Mouse (Mus musculus) stomach, embryonic 16.5 days (tissue): ENCODE measurements around the gene Asna1. TPM values are rescaled to one million over a fixed set of nuclear protein-coding genes. Genes with fewer than 3 reads are reported as not detected.

Experiments
- ATAC-seq: fragments of 200-750 bp; cut with Nextera tagmentation; 2 replicates; pipeline ENCODE4 v1.8.0; 2017; ENCODE audit warnings: moderate number of reproducible peaks, moderate TSS enrichment; ENCODE audit not compliant: insufficient read depth, low FRiP score
- H3K27ac ChIP-seq: fragments of 300-500 bp; sonication (generic); 2 replicates; pipeline ENCODE4 v1.5.1; 2014; ENCODE audit warnings: low read length
- H3K27me3 ChIP-seq: fragments of 300-500 bp; sonication (generic); 2 replicates; pipeline ENCODE4 v1.6.1; 2014; ENCODE audit warnings: low read length, control low read depth, mixed read lengths; ENCODE audit not compliant: control insufficient read depth, insufficient read depth
- H3K36me3 ChIP-seq: fragments of 300-500 bp; sonication (generic); 2 replicates; pipeline ENCODE4 v1.6.1; 2014; ENCODE audit warnings: low read length; ENCODE audit not compliant: control insufficient read depth, insufficient read depth
- H3K4me1 ChIP-seq: fragments of 300-500 bp; sonication (generic); 2 replicates; pipeline ENCODE4 v1.6.1; 2014; ENCODE audit warnings: low read length, control low read depth, mixed read lengths; ENCODE audit not compliant: control insufficient read depth, insufficient read depth
- H3K4me2 ChIP-seq: fragments of 300-500 bp; sonication (generic); 2 replicates; pipeline ENCODE4 v1.6.1; 2014; ENCODE audit warnings: low read depth, low read length, mixed read lengths
- H3K4me3 ChIP-seq: fragments of 300-500 bp; sonication (generic); replicated peaks from 2 replicates; pipeline ENCODE4 v1.5.1; 2014; ENCODE audit warnings: mild to moderate bottlenecking, low read length
- H3K9ac ChIP-seq: fragments of 300-500 bp; sonication (generic); 2 replicates; pipeline ENCODE4 v1.6.1; 2014; ENCODE audit warnings: low read length
- H3K9me3 ChIP-seq: fragments of 300-500 bp; sonication (generic); replicated peaks from 2 replicates; pipeline ENCODE4 v1.6.1; 2016; ENCODE audit warnings: low read length, control low read depth; ENCODE audit not compliant: control insufficient read depth
- WGBS: fragments of 180-500 bp; shearing (Covaris S2); extraction: QIAGEN DNeasy Blood & Tissue Kit; methylation state at CpG from one replicate; pipeline ENCODE4 v1.1.7; 2014; 5-methylcytosine and 5-hydroxymethylcytosine counted together
- polyA plus RNA-seq: library from polyadenylated mRNA; unstranded; fragments of >200 nt; fragmentation: Nextera tagmentation; extraction: Ambion mirVana; gene quantifications from 2 replicates; pipeline ENCODE4 v1.2.1, GENCODE M21; 2015

The Asna1 gene
- 108 and 110 TPM in 2 replicates for polyA plus RNA-seq

- H3K9me3 ChIP-seq = no peaks in the 10 kb centered on the region
Observed at GRCm38 (mm10) chr8:85025098-85025932, at the start of gene Asna1. Asna1 (minus strand) TSS chr8:85025281.

DNA sequence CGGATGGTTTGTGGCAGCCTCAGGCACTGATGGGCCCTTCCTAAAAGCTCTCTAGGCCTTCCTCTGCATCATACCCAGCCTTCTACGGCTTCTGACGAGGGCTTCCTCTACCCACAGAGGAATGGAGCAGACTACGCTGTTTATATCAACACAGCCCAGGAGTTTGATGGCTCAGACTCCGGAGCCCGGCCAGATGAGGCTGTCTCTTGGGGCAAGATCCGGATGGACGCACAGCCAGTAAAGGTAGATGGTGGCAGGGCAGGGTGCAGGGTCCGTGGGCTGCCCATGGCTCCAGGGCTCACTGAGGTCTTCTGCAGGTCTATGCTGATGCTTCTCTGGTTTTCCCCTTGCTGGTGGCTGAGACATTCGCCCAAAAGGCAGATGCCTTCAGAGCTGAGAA, 49.5 kb upstream of the Asna1 start:
- no peak overlapping the region for H3K9ac ChIP-seq
- H3K27me3 ChIP-seq = no peaks in the 10 kb centered on the region
- H3K36me3 ChIP-seq = no peaks in the 10 kb centered on the region; the same call in 1 of the 2 replicates
- H3K4me2 ChIP-seq = no peak overlapping the region
- no peak for ATAC-seq
- 82% methylated on average over 10 of the region's 10 CpGs for WGBS
- H3K27ac ChIP-seq = no peak overlapping the region
- peaks cover 14% of the 10 kb centered on the region for H3K4me1 ChIP-seq
- no peaks in the 10 kb centered on the region for H3K9me3 ChIP-seq
- H3K4me3 ChIP-seq = no peak overlapping the region

More at GRCm38 (mm10) chr8:85025098-85025932, at the start of gene Asna1:
- Histone ChIP-seq H3K4me3 (peak within 1 kb of the TSS; percentile 95), H3K27me3 (no peaks in the 10 kb centered on the region), H3K9ac (peak within 1 kb of the TSS; percentile 86), H3K36me3 (peaks cover 18% of the 10 kb centered on the region), H3K4me2 (peak within 1 kb of the TSS; percentile 99), H3K27ac (peak within 1 kb of the TSS; percentile 93), H3K4me1 (peaks cover 34% of the 10 kb centered on the region)
- peak; percentile 91 for ATAC-seq
- 4% methylated on average over 30 of the region's 30 CpGs for WGBS

GRCm38 (mm10) chr8:85074167-85074566, 49.1 kb upstream of the Asna1 start:
- no peaks in the 10 kb centered on the region for H3K27me3 ChIP-seq
- WGBS = 83% methylated on average over 10 of the region's 10 CpGs
- no peaks in the 10 kb centered on the region for H3K9me3 ChIP-seq
- H3K4me3 ChIP-seq = no peak overlapping the region
- no peak overlapping the region for H3K9ac ChIP-seq
- ATAC-seq = no peak
- no peaks in the 10 kb centered on the region; the same call in 1 of the 2 replicates for H3K36me3 ChIP-seq
- H3K4me1 ChIP-seq = peaks cover 11% of the 10 kb centered on the region
- H3K27ac ChIP-seq = no peak overlapping the region
- H3K4me2 ChIP-seq = no peak overlapping the region

GRCm38 (mm10) chr8:85073041-85073612, 48.0 kb upstream of the Asna1 start:
- no peak overlapping the region for H3K9ac ChIP-seq
- no peak overlapping the region for H3K4me2 ChIP-seq
- H3K27ac ChIP-seq = no peak overlapping the region
- H3K27me3 ChIP-seq = no peaks in the 10 kb centered on the region
- 92% methylated on average over 15 of the region's 15 CpGs for WGBS
- no peaks in the 10 kb centered on the region; the same call in 1 of the 2 replicates for H3K36me3 ChIP-seq
- peaks cover 11% of the 10 kb centered on the region for H3K4me1 ChIP-seq
- ATAC-seq = no peak
- H3K4me3 ChIP-seq = no peak overlapping the region
- H3K9me3 ChIP-seq = no peaks in the 10 kb centered on the region

DNA sequence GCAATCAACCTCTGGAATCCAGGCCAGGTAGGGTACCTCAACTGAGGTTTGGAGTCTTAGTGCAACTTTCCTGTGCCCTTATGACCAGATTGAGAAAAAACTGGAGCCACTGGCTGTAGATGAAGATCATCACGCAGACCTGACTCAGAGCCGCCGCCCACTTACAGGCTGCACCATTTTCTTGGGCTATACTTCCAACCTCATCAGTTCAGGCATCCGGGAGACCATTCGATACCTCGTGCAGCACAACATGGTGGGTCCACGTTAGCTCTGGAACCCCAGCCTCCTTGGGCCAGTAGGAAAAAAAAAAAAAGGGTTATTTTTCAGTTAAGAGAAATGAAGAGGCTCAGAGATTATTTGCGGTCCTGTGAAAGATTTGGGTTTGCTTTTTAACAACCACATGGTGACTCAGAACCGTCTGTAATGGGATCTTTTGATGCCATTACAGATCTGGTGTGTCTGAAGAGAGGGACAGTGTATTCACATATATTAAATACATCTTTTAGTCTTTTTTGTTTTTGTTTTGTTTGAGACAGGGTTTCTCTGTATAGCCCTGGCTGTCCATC, 47.4 kb upstream of the Asna1 start:
- Histone ChIP-seq H3K4me2 (peak overlapping the region; percentile 94), H3K4me1 (peaks cover 11% of the 10 kb centered on the region), H3K36me3 (no peaks in the 10 kb centered on the region; the same call in 1 of the 2 replicates), H3K27me3 (no peaks in the 10 kb centered on the region), H3K27ac (peak overlapping the region; percentile 97), H3K9me3 (no peaks in the 10 kb centered on the region), H3K9ac (peak overlapping the region; percentile 98), H3K4me3 (peak overlapping the region; percentile 86)
- 31% methylated on average over 9 of the region's 9 CpGs for WGBS
- ATAC-seq = no peak

- under 1% methylated on average over 68 of the region's 68 CpGs for WGBS
- no peaks in the 10 kb centered on the region for H3K9me3 ChIP-seq
- no peaks in the 10 kb centered on the region for H3K27me3 ChIP-seq
- peak within 1 kb of the TSS; percentile 97 for H3K27ac ChIP-seq
- H3K36me3 ChIP-seq = no peaks in the 10 kb centered on the region; the same call in 1 of the 2 replicates
- H3K4me1 ChIP-seq = peaks cover 11% of the 10 kb centered on the region
- ATAC-seq = peak; percentile 91
- peak within 1 kb of the TSS; percentile 98 for H3K9ac ChIP-seq
- peak within 1 kb of the TSS; percentile 94 for H3K4me2 ChIP-seq
- peak within 1 kb of the TSS; percentile 86 for H3K4me3 ChIP-seq
Observed at GRCm38 (mm10) chr8:85071514-85072281, 46.6 kb upstream of the Asna1 start, which contains the start of gene Dhps. Dhps (plus strand) TSS chr8:85071757.

DNA sequence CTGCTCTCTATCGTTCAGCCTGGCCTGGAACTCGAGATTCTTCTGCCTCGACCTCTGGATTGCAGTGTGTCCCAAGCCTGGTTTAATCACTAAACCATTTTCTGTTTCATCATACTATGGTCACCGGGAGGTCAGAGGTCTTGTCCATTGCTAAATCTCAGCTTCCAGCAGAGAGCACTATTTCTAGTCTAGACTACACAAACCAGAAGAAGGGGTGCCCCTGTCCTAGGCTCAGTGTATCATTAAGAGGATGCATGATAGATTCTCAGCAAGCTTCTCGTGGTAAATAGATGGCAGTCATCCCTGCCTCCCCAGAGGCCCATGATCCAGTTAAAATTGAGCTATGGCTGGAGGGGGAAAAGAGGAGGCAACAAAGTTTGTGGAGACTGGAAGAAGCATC, 46.0 kb upstream of the Asna1 start:
- H3K36me3 ChIP-seq = no peaks in the 10 kb centered on the region; the same call in 1 of the 2 replicates
- peak overlapping the region; percentile 94 for H3K4me2 ChIP-seq
- H3K27me3 ChIP-seq = no peaks in the 10 kb centered on the region
- peak overlapping the region; percentile 98 for H3K9ac ChIP-seq
- H3K4me3 ChIP-seq = peak overlapping the region; percentile 86
- H3K9me3 ChIP-seq = no peaks in the 10 kb centered on the region
- H3K4me1 ChIP-seq = peaks cover 11% of the 10 kb centered on the region
- no peak for ATAC-seq
- 79% methylated on average over 5 of the region's 5 CpGs for WGBS
- H3K27ac ChIP-seq = peak overlapping the region; percentile 97

- H3K4me1 ChIP-seq = peaks cover 11% of the 10 kb centered on the region
- H3K9ac ChIP-seq = no peak within 1 kb of the TSS
- H3K4me2 ChIP-seq = no peak within 1 kb of the TSS
- ATAC-seq = no peak
- H3K4me3 ChIP-seq = no peak within 1 kb of the TSS
- no peaks in the 10 kb centered on the region for H3K27me3 ChIP-seq
- no peak within 1 kb of the TSS for H3K27ac ChIP-seq
- no peaks in the 10 kb centered on the region for H3K36me3 ChIP-seq
- no peaks in the 10 kb centered on the region for H3K9me3 ChIP-seq
Observed at GRCm38 (mm10) chr8:85067982-85068381, 42.9 kb upstream of the Asna1 start, which contains the start of gene Gm5741. Gm5741 (minus strand) TSS chr8:85067982.
